Mouse (Mus musculus) hematopoietic stem cell, adult 5-6 weeks (primary cell): Measurements from ENCODE around the gene Cep55. TPM values are rescaled to one million over a fixed set of nuclear protein-coding genes. Genes with fewer than 3 reads are reported as not detected.

Experiments used
- ATAC-seq, 2 experiments: fragments of 125-278 bp in 1 of 2; replicated peaks in 1 of 2; 2 replicates each; pipeline ENCODE4 v1.8.0; 2016 to 2017; ENCODE audit warnings: inconsistent platforms in 2 of 2, mild to moderate bottlenecking in 2 of 2, moderate number of reproducible peaks in 2 of 2, low read depth in 1 of 2, moderate TSS enrichment in 1 of 2; ENCODE audit not compliant: low FRiP score in 2 of 2, poor library complexity in 2 of 2, severe bottlenecking in 2 of 2, insufficient read depth in 1 of 2, low TSS enrichment in 1 of 2
- total RNA-seq: library from RNA; stranded (forward); fragments of 172-1452, 232-1000 nt; gene quantifications from 2 replicates; pipeline ENCODE4 v1.2.3, GENCODE M21; 2017

The Cep55 gene
- total RNA-seq, 1 experiment from 2014 or later: 54.0 TPM

- ATAC-seq: no peak
Measured at GRCm38 (mm10) chr19:38034696-38035095, 20.1 kb upstream of the Cep55 start.

- ATAC-seq: no peak
Measured at GRCm38 (mm10) chr19:38035766-38036165, 19.0 kb upstream of the Cep55 start.

GRCm38 (mm10) chr19:38038267-38038666 lies 16.5 kb upstream of the Cep55 start:
- ATAC-seq: no peak

GRCm38 (mm10) chr19:38042261-38042722 lies 12.5 kb upstream of the Cep55 start:
- ATAC-seq: peak; percentile 68 to 72

- peak; percentile 53 to 66 for ATAC-seq
Measured at GRCm38 (mm10) chr19:38043281-38043981, 11.4 kb upstream of the Cep55 start, which contains the start of gene Myof. Gene Myof (minus strand): TSS chr19:38043577.

GRCm38 (mm10) chr19:38045198-38045597 lies 9.6 kb upstream of the Cep55 start:
- no peak for ATAC-seq

- ATAC-seq: no peak
Measured at GRCm38 (mm10) chr19:38049686-38050085, 5.1 kb upstream of the Cep55 start.

- ATAC-seq: no peak
Measured at GRCm38 (mm10) chr19:38053227-38054041, 1.4 kb upstream of the Cep55 start.

GRCm38 (mm10) chr19:38054149-38054719 lies 577 bp upstream of the Cep55 start:
- peak; percentile 80 to 82 for ATAC-seq

- ATAC-seq: no peak
Measured at GRCm38 (mm10) chr19:38055798-38056197, 987 bp downstream of the Cep55 start.

GRCm38 (mm10) chr19:38056276-38056675 lies 1.5 kb downstream of the Cep55 start:
- ATAC-seq: no peak

- ATAC-seq: no peak
Measured at GRCm38 (mm10) chr19:38056931-38057330, 2.1 kb downstream of the Cep55 start.

- ATAC-seq: no peak
Measured at GRCm38 (mm10) chr19:38063201-38063600, 8.4 kb downstream of the Cep55 start.

GRCm38 (mm10) chr19:38064051-38064450 lies 9.2 kb downstream of the Cep55 start:
- ATAC-seq: no peak

- ATAC-seq: no peak
Measured at GRCm38 (mm10) chr19:38073226-38073625, 18.4 kb downstream of the Cep55 start.

- ATAC-seq: no peak
Measured at GRCm38 (mm10) chr19:38075051-38075450, 20.2 kb downstream of the Cep55 start.

- no peak for ATAC-seq
Measured at GRCm38 (mm10) chr19:38076251-38076650, 21.4 kb downstream of the Cep55 start.
